In genomic region chr3:21936262-21936603, GRCm38 (mm10) we compare ENCODE assay signal across 8 mouse cellular contexts.
DNase-seq lines count a peak whose midpoint lies in the region; ATAC-seq and TF ChIP-seq lines count a peak whose summit lies in the region.

No protein-coding gene starts in this region.

- H3K9ac ChIP-seq in heart, embryonic 13.5 days = peak overlapping the region; percentile 70
- peak overlapping the region; percentile 69 for H3K9ac ChIP-seq in MEL (ENCODE audit: control insufficient read depth, low read depth, low read length, poor library complexity, severe bottlenecking)
- H3K9ac ChIP-seq in hindbrain, embryonic 12.5 days = peak overlapping the region; percentile 2; the same call in 1 of the 2 replicates

- H3K4me1 ChIP-seq in heart, embryonic 13.5 days = peaks cover 40% of the 10 kb centered on the region
- peaks cover 8 to 37% of the 10 kb centered on the region in 2 experiments for H3K4me1 ChIP-seq in MEL (ENCODE audit: control insufficient read depth in 1 of 2, insufficient read depth in 2 of 2, low read length in 2 of 2)
- peaks cover 38% of the 10 kb centered on the region for H3K4me1 ChIP-seq in hindbrain, embryonic 12.5 days

- H3K9me3 ChIP-seq in heart, embryonic 13.5 days = no peaks in the 10 kb centered on the region
- H3K9me3 ChIP-seq in MEL (replicated peaks; ENCODE audit: insufficient read depth, low read length) = no peaks in the 10 kb centered on the region
- no peaks in the 10 kb centered on the region for H3K9me3 ChIP-seq in hindbrain, embryonic 12.5 days (replicated peaks)

- TF ChIP-seq EP300 in MEL (IDR thresholded peaks at IDR 0.05; ENCODE audit: low read depth in 1 of 2, low read length in 2 of 2) = no peak

- WGBS in heart, embryonic 13.5 days = 7% methylated on average over 8 of the region's 8 CpGs
- WGBS in hindbrain, embryonic 12.5 days = 1% methylated on average over 8 of the region's 8 CpGs

- no peak for DNase-seq in heart, adult 18-20 months
- DNase-seq in MEL (ENCODE audit: low read depth, low spot score) = no peak
- no peak for DNase-seq in right cerebral cortex, adult 2 months (ENCODE audit: low spot score in 2 of 2)
- no peak for DNase-seq in kidney, adult 18-20 months
- no peak for DNase-seq in thymus, postnatal 25 days

- peak overlapping the region; percentile 42 for H3K4me3 ChIP-seq in heart, embryonic 13.5 days
- peak overlapping the region; percentile 58 to 73 for H3K4me3 ChIP-seq in MEL (ENCODE audit: control insufficient read depth in 1 of 2, insufficient read depth in 1 of 2, low read depth in 2 of 2, low read length in 2 of 2)
- peak overlapping the region; percentile 10; the same call in 1 of the 2 replicates for H3K4me3 ChIP-seq in hindbrain, embryonic 12.5 days

- no peaks in the 10 kb centered on the region for H3K36me3 ChIP-seq in heart, embryonic 13.5 days
- peaks cover 0 to 33% of the 10 kb centered on the region in 2 experiments; a peak in 2 of 4 replicates for H3K36me3 ChIP-seq in MEL (ENCODE audit: control insufficient read depth in 1 of 2, insufficient read depth in 2 of 2, low read length in 2 of 2)
- H3K36me3 ChIP-seq in hindbrain, embryonic 12.5 days = no peaks in the 10 kb centered on the region

- H3K27me3 ChIP-seq in heart, embryonic 13.5 days (replicated peaks) = no peaks in the 10 kb centered on the region
- H3K27me3 ChIP-seq in MEL (ENCODE audit: control insufficient read depth in 1 of 2, insufficient read depth in 2 of 2, low read length in 2 of 2) = no peaks in the 10 kb centered on the region
- no peaks in the 10 kb centered on the region for H3K27me3 ChIP-seq in hindbrain, embryonic 12.5 days

- ATAC-seq in heart, embryonic 13.5 days (ENCODE audit: extremely low read depth, insufficient number of reproducible peaks, low FRiP score, low TSS enrichment) = peak; percentile 23; the same call in 1 of the 2 replicates
- ATAC-seq in hindbrain, embryonic 12.5 days (ENCODE audit: low FRiP score) = no peak
- peak; percentile 73 for ATAC-seq in megakaryocyte-erythroid progenitor cell, adult 5-6 weeks (replicated peaks; ENCODE audit: low FRiP score, low TSS enrichment, poor library complexity, severe bottlenecking)

- no peak for TF ChIP-seq CTCF in MEL (IDR thresholded peaks at IDR 0.05 in 2 of 3, conservative IDR thresholded peaks at IDR 0.05 in 1 of 3; ENCODE audit: control insufficient read depth in 1 of 3, insufficient read depth in 1 of 3, low read depth in 2 of 3, low read length in 3 of 3, poor library complexity in 1 of 3, severe bottlenecking in 1 of 3)

- peak overlapping the region; percentile 70 for H3K4me2 ChIP-seq in heart, embryonic 13.5 days
- H3K4me2 ChIP-seq in hindbrain, embryonic 12.5 days (replicated peaks) = peak overlapping the region; percentile 49

- no peak for TF ChIP-seq RAD21 in MEL (IDR thresholded peaks at IDR 0.05; ENCODE audit: low read depth, low read length)

- H3K27ac ChIP-seq in heart, embryonic 13.5 days (replicated peaks) = peak overlapping the region; percentile 59; the same call in 1 of the 2 replicates
- H3K27ac ChIP-seq in MEL (ENCODE audit: control insufficient read depth, low read depth, low read length) = peak overlapping the region; percentile 72
- H3K27ac ChIP-seq in hindbrain, embryonic 12.5 days = peak overlapping the region; percentile 89

- 0 out of 4 replicates have a peak, but pooled peaks of 1 of the 2 experiments have one; percentile 25 for TF ChIP-seq POLR2A in MEL (IDR thresholded peaks at IDR 0.05; ENCODE audit: control insufficient read depth in 1 of 2, insufficient read depth in 1 of 2, low read depth in 1 of 2, low read length in 2 of 2, poor library complexity in 1 of 2)

- H3K79me2 ChIP-seq in MEL (ENCODE audit: control insufficient read depth, insufficient read depth, low read length, poor library complexity) = no peaks in the 10 kb centered on the region; the same call in 1 of the 2 replicates

TF ChIP-seq in MEL, 35 proteins besides CTCF, POLR2A, EP300 and RAD21:
- TF ChIP-seq NRF1 (IDR thresholded peaks at IDR 0.05; ENCODE audit: insufficient read depth, low read depth, low read length, poor library complexity, severe bottlenecking) (no peak), MYC (IDR thresholded peaks at IDR 0.05; ENCODE audit: low read depth, low read length) (peak; percentile 86), USF1 (IDR thresholded peaks at IDR 0.05; ENCODE audit: low read depth, low read length) (peak; percentile 58; the same call in 1 of the 2 replicates)

Comparison
In these comparisons a context has a peak if more than half of its experiments do, and no peak if none do; other contexts are left out.
1. H3K4me3 ChIP-seq: peak in every context shown above with its lines; median percentile 66 in MEL; 42 in heart, embryonic 13.5 days; 10 in hindbrain, embryonic 12.5 days.
2. H3K9ac ChIP-seq: peak in every context shown above with its lines; median percentile 70 in heart, embryonic 13.5 days; 69 in MEL; 2 in hindbrain, embryonic 12.5 days.